Comparison of ENCODE assay signal across 9 mouse cellular contexts in the genomic region with DNA sequence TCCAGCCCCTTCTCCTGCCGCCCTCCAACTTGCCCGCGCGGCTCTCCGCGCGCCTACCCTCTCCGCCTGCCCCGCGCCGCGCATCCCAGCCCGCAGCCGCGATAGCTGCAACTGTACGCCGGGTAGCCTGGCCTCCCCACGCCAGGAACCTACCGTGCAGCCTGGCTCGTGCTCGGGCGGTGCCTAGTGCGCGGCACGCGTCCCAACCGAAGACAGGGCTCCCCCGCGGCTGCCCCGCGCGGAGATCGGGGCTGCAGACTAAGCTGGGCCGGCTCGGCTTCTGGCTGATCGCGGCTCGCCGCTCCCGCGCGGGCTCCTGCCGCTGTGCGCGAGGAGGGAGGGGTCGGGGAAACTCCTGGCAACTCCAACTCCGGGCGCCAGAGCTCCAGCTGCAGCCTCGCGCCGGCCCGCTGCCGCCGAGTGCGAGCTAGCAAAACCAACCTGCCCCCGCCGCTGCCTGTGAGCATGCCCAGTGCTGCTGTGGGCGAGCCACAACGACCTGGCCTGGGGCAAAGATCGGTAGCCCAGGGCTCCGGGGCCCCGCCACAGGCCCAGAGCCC. TPM values are rescaled to one million over a fixed set of nuclear protein-coding genes. Genes with fewer than 3 reads are reported as not detected.
DNase-seq lines count a peak whose midpoint lies in the region; ATAC-seq and TF ChIP-seq lines count a peak whose summit lies in the region.
"Had no signal": no experiment of that assay in that cellular context is flagged by ENCODE, and none has a peak within 500 bp of the region (broad histone marks: within the 10 kb centered on the region; RNA-seq: fewer than 3 reads in every experiment).

No protein-coding gene starts in this region.

- no peaks in the 10 kb centered on the region for H3K4me1 ChIP-seq in G1E (ENCODE audit: insufficient read depth, low read depth, low read length)
- no peaks in the 10 kb centered on the region for H3K4me1 ChIP-seq in hindbrain, embryonic 11.5 days (replicated peaks; ENCODE audit: control insufficient read depth, insufficient read depth, low read length)
- H3K4me1 ChIP-seq in lung, embryonic 16.5 days (replicated peaks; ENCODE audit: control insufficient read depth, insufficient read depth, low read length), result peaks cover 2% of the 10 kb centered on the region; the same call in 1 of the 2 replicates

- peak overlapping the region; percentile 75 for H3K27ac ChIP-seq in hindbrain, embryonic 11.5 days (ENCODE audit: low read depth, low read length)
- H3K27ac ChIP-seq in lung, embryonic 16.5 days (ENCODE audit: low read length), result peak overlapping the region; percentile 84

- no peak for DNase-seq in G1E (ENCODE audit: low spot score)
- DNase-seq in cerebellum, adult 9-11 months, result peak; percentile 28
- peak; percentile 56 to 58 for DNase-seq in frontal cortex, postnatal 25 days (ENCODE audit: low spot score in 2 of 2)
- peak; percentile 82 for DNase-seq in hindbrain, embryonic 11.5 days (ENCODE audit: low spot score)
- peak; percentile 57 to 68 for DNase-seq in layer of hippocampus, postnatal 25 days (ENCODE audit: extremely low spot score in 1 of 2, low spot score in 1 of 2)
- peak; percentile 72 for DNase-seq in ovary, postnatal 10 days (ENCODE audit: low spot score)
- DNase-seq in urinary bladder, adult 2 months (ENCODE audit: low spot score), result peak; percentile 70

- ATAC-seq in G1E (ENCODE audit: extremely low read depth, insufficient number of reproducible peaks, low FRiP score, poor library complexity, severe bottlenecking), result no peak
- ATAC-seq in hindbrain, embryonic 11.5 days (ENCODE audit: low FRiP score), result peak; percentile 90
- ATAC-seq in lung, embryonic 16.5 days (ENCODE audit: low read depth), result peak; percentile 86

- no peaks in the 10 kb centered on the region for H3K27me3 ChIP-seq in G1E (ENCODE audit: insufficient read depth, low read length)
- H3K27me3 ChIP-seq in hindbrain, embryonic 11.5 days (ENCODE audit: control insufficient read depth, insufficient read depth, low read length), result no peaks in the 10 kb centered on the region; the same call in 1 of the 2 replicates
- no peaks in the 10 kb centered on the region for H3K27me3 ChIP-seq in lung, embryonic 16.5 days (ENCODE audit: control insufficient read depth, insufficient read depth, low read depth, low read length)

- H3K9me3 ChIP-seq in G1E (replicated peaks), result peaks cover 48% of the 10 kb centered on the region
- no peaks in the 10 kb centered on the region for H3K9me3 ChIP-seq in hindbrain, embryonic 11.5 days (ENCODE audit: control insufficient read depth, low read length)
- no peaks in the 10 kb centered on the region for H3K9me3 ChIP-seq in lung, embryonic 16.5 days (ENCODE audit: control insufficient read depth, low read length)

- H3K4me3 ChIP-seq in G1E (ENCODE audit: low read depth, low read length), result peak overlapping the region; percentile 51; the same call in 1 of the 2 replicates
- H3K4me3 ChIP-seq in hindbrain, embryonic 11.5 days (ENCODE audit: low read depth, low read length), result peak overlapping the region; percentile 77
- H3K4me3 ChIP-seq in lung, embryonic 16.5 days (ENCODE audit: low read length), result peak overlapping the region; percentile 76

- H3K36me3 ChIP-seq in G1E (replicated peaks), result no peaks in the 10 kb centered on the region
- H3K36me3 ChIP-seq in hindbrain, embryonic 11.5 days (ENCODE audit: control insufficient read depth, insufficient read depth, low read length), result no peaks in the 10 kb centered on the region
- no peaks in the 10 kb centered on the region for H3K36me3 ChIP-seq in lung, embryonic 16.5 days (ENCODE audit: control insufficient read depth, insufficient read depth, low read length)

- H3K4me2 ChIP-seq in hindbrain, embryonic 11.5 days (replicated peaks; ENCODE audit: low read depth, low read length), result peak overlapping the region; percentile 97
- peak overlapping the region; percentile 99 for H3K4me2 ChIP-seq in lung, embryonic 16.5 days (ENCODE audit: low read depth, low read length)

- TF ChIP-seq CTCF in G1E (IDR thresholded peaks at IDR 0.05; ENCODE audit: low read depth, low read length), result no peak

- WGBS in hindbrain, embryonic 11.5 days, result 0% methylated on average over 62 of the region's 62 CpGs
- WGBS in lung, embryonic 16.5 days, result 0% methylated on average over 53 of the region's 62 CpGs

- H3K9ac ChIP-seq in hindbrain, embryonic 11.5 days (ENCODE audit: low read depth, low read length), result peak overlapping the region; percentile 83
- peak overlapping the region; percentile 85 for H3K9ac ChIP-seq in lung, embryonic 16.5 days (ENCODE audit: low read length)

RNA-seq across cellular contexts. Expression of a gene that starts 0.4 kb away (rescaled TPM):
- total RNA-seq in G1E (2014; fragmentation: Nextera tagmentation), result not detected in 2 replicates
- 0.11 TPM in 1 of 2 replicates, not detected in the other for total RNA-seq in G1E (2017)
- polyA plus RNA-seq in G1E (2012), result not detected in 2 replicates
- 9.6 and 15.5 TPM in 2 replicates for polyA plus RNA-seq in hindbrain, embryonic 11.5 days (2014; fragmentation: Nextera tagmentation; extraction: Ambion mirVana)
- 10 to 100 TPM; 73.5 to 78.3 TPM for total RNA-seq in layer of hippocampus, postnatal 25 days (2021)
- 14.2 and 16.9 TPM in 2 replicates for polyA plus RNA-seq in lung, embryonic 16.5 days (2015; fragmentation: Nextera tagmentation; extraction: Ambion mirVana)
- 11.7 and 18.5 TPM in 2 replicates for polyA plus RNA-seq in urinary bladder, adult 2 months (2012; rRNA removed)
- total RNA-seq: MEL had no signal

Comparison
In these comparisons a context has a peak if more than half of its experiments do, and no peak if none do; other contexts are left out.
1. RNA of a gene that starts 0.4 kb away (polyA plus RNA-seq): 9.6 to 15.5 TPM in hindbrain, embryonic 11.5 days, 14.2 to 16.9 TPM in lung, embryonic 16.5 days and 11.7 to 18.5 TPM in urinary bladder, adult 2 months; not detected in G1E; every median in the first group is over 10 times any median in the second.
2. Peak in every context shown above with its lines, with median percentiles within 50 percentile points of each other: H3K4me3 ChIP-seq.